Mouse (Mus musculus): ENCODE data around the gene Slc30a10. TPM values are rescaled to one million over a fixed set of nuclear protein-coding genes. Genes with fewer than 3 reads are reported as not detected.

Slc30a10 gene
- 5.4 and 6.0 TPM in 2 replicates for polyA plus RNA-seq (2012; rRNA removed)

DNA sequence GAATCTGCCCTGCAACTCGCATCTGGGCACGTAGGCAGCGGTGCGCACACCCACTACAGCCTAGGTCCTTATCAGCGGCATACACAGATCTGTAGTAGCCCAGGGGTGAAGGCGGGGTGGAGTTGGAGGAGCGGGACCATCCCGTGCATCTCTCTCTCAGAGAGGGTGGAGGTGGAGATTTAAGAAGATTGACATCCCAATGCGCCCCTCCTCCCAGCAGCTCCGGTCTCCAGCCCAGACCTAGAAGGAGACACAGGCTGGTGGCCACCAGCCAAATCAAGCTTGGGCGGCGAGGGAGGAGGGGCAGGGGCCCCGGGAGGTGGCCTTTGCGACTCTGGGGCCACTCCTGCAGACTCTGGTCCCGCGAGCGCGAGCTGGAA is at the start of gene Slc30a10:
Gene Slc30a10, plus strand, starts transcription at position 274 of the 380 bp plus-strand sequence.
- Histone ChIP-seq H3K27me3 (ENCODE audit: control insufficient read depth, insufficient read depth, low read length) (no peaks in the 10 kb centered on the region), H3K27ac (ENCODE audit: insufficient read depth, low read length) (no peak within 1 kb of the TSS), H3K4me1 (ENCODE audit: control insufficient read depth, insufficient read depth, low read length) (no peaks in the 10 kb centered on the region), H3K4me3 (replicated peaks; ENCODE audit: insufficient read depth, low read depth, low read length) (peak within 1 kb of the TSS; percentile 57)
- TF ChIP-seq CTCF (IDR thresholded peaks at IDR 0.05; ENCODE audit: borderline replicate concordance, insufficient read depth, low read depth, low read length) (no peak), POLR2A (IDR thresholded peaks at IDR 0.05; ENCODE audit: borderline replicate concordance, insufficient read depth, low read length) (no peak)
- WGBS, result 7% methylated on average over 18 of the region's 18 CpGs
- DNase-seq, result peak; percentile 52 to 60

DNA sequence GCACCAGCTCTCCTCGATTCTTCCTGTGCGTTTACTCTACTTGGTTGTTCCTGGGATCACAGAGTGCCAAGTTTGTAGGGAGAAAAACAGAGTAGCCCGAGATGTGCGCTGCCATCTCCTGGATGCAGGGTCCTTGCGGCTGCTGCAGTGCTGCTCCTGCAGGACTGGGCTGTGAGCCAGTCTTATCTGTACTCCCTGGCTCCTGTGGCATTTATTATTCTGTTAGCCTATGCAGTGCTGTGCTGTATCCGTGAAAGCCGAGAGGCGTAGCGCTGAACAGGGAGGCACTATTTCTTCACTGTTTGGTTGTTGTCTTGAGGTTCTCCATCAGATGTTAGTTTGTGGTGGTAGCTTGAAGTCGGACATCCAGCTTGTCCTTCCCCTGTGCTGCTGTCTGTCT is 48.7 kb upstream of the Slc30a10 start:
- Histone ChIP-seq H3K27me3 (ENCODE audit: control insufficient read depth, insufficient read depth, low read length) (no peaks in the 10 kb centered on the region; the same call in 1 of the 2 replicates), H3K4me1 (ENCODE audit: control insufficient read depth, insufficient read depth, low read length) (no peaks in the 10 kb centered on the region), H3K4me3 (replicated peaks; ENCODE audit: insufficient read depth, low read depth, low read length) (no peak overlapping the region), H3K27ac (ENCODE audit: insufficient read depth, low read length) (no peak overlapping the region)
- DNase-seq, result no peak
- WGBS, result 69% methylated on average over 10 of the region's 10 CpGs
- no peak for TF ChIP-seq CTCF (IDR thresholded peaks at IDR 0.05; ENCODE audit: borderline replicate concordance, insufficient read depth, low read depth, low read length)
- no peak for TF ChIP-seq POLR2A (IDR thresholded peaks at IDR 0.05; ENCODE audit: borderline replicate concordance, insufficient read depth, low read length)

DNA sequence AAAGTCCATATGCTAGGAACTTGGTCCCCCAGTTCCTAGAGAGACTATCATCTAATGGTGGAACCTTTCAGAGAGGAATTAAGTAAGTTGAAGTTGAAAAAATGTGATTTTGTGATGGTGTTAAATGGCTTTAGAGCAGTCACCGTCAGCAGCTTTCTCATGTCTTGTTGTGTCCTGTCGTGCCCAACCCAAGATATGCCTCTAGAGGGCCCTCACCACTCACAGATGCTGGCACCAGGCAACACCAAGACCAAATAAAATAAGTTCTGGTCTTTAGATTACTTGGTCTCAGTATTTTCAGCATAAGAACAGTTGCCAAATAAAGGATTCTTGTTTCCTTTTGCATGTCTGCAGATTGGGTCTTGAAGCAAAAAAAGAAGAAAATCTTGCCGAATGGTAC is 44.8 kb upstream of the Slc30a10 start:
- Histone ChIP-seq H3K4me1 (ENCODE audit: control insufficient read depth, insufficient read depth, low read length) (no peaks in the 10 kb centered on the region), H3K27me3 (ENCODE audit: control insufficient read depth, insufficient read depth, low read length) (no peaks in the 10 kb centered on the region; the same call in 1 of the 2 replicates), H3K4me3 (replicated peaks; ENCODE audit: insufficient read depth, low read depth, low read length) (no peak overlapping the region), H3K27ac (ENCODE audit: insufficient read depth, low read length) (no peak overlapping the region)
- 67% methylated on average over 3 of the region's 3 CpGs for WGBS
- DNase-seq, result no peak
- TF ChIP-seq CTCF (IDR thresholded peaks at IDR 0.05; ENCODE audit: borderline replicate concordance, insufficient read depth, low read depth, low read length) (peak; percentile 53), POLR2A (IDR thresholded peaks at IDR 0.05; ENCODE audit: borderline replicate concordance, insufficient read depth, low read length) (no peak)

DNA sequence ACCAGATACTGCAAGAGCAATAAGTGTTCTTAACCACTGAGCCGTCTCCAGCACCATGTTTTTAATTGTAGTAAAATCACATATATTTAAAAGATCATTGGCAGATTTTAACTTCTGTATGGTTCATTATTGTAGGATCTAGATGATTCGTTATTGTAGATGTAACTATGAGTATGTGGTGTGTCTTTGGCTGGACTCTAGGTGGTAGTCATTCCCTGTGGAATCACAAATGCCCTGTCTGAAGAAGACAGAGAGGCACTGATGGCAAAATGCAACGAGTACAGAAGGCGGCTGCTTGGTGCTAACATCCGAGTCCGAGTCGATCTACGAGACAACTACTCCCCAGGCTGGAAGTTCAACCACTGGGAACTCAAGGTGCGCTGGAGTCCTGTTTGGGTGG is 36.6 kb upstream of the Slc30a10 start:
- WGBS, result 63% methylated on average over 9 of the region's 9 CpGs
- no peak overlapping the region for H3K27ac ChIP-seq (ENCODE audit: insufficient read depth, low read length)
- no peaks in the 10 kb centered on the region for H3K4me1 ChIP-seq (ENCODE audit: control insufficient read depth, insufficient read depth, low read length)
- no peak for DNase-seq
- no peaks in the 10 kb centered on the region for H3K27me3 ChIP-seq (ENCODE audit: control insufficient read depth, insufficient read depth, low read length)
- TF ChIP-seq CTCF (IDR thresholded peaks at IDR 0.05; ENCODE audit: borderline replicate concordance, insufficient read depth, low read depth, low read length), result 0 out of 2 replicates have a peak, but pooled peaks have one; percentile 10
- no peak for TF ChIP-seq POLR2A (IDR thresholded peaks at IDR 0.05; ENCODE audit: borderline replicate concordance, insufficient read depth, low read length)
- no peak overlapping the region for H3K4me3 ChIP-seq (replicated peaks; ENCODE audit: insufficient read depth, low read depth, low read length)

DNA sequence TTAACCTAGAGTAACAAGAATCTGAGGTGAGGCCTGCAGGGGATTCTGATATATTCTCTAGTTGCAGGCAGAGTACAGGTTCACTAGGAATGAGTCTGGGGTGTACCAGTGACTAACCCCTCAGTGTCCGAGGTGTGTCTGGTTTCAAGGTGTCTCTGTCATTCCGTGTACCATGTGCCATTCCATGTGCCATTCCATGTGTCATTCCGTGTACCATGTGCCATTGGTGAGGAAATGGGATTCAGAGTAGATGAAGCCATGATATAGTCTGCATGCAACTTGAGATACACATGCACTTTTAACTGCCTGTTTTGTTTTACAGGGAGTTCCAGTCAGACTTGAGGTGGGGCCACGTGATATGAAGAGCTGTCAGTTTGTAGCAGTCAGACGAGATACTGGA is 34.8 kb upstream of the Slc30a10 start:
- TF ChIP-seq POLR2A (IDR thresholded peaks at IDR 0.05; ENCODE audit: borderline replicate concordance, insufficient read depth, low read length) (no peak), CTCF (IDR thresholded peaks at IDR 0.05; ENCODE audit: borderline replicate concordance, insufficient read depth, low read depth, low read length) (no peak)
- Histone ChIP-seq H3K4me1 (ENCODE audit: control insufficient read depth, insufficient read depth, low read length) (no peaks in the 10 kb centered on the region), H3K27me3 (ENCODE audit: control insufficient read depth, insufficient read depth, low read length) (no peaks in the 10 kb centered on the region), H3K4me3 (replicated peaks; ENCODE audit: insufficient read depth, low read depth, low read length) (no peak overlapping the region), H3K27ac (ENCODE audit: insufficient read depth, low read length) (no peak overlapping the region)
- 82% methylated on average over 5 of the region's 5 CpGs for WGBS
- DNase-seq, result no peak

DNA sequence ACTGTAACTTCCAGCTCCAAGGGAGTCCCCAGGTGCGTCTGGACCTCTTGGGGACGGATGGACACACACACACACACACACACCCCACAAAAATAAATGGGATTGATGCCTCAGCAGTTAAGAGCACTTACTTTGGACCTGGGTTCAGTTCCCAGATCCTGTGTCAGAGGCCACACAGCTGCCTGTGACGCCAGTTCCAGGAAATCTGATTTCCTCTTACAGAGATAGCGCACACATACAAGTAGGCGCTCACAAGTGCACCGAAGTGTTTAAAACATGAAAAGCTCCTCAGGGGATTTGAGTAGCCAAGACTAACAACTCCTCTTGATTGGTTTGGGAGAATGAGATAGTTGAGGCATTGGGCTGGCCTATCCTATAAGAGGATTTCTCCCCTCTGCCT is 33.9 kb upstream of the Slc30a10 start:
- Histone ChIP-seq H3K27ac (ENCODE audit: insufficient read depth, low read length) (no peak overlapping the region), H3K4me3 (replicated peaks; ENCODE audit: insufficient read depth, low read depth, low read length) (no peak overlapping the region), H3K4me1 (ENCODE audit: control insufficient read depth, insufficient read depth, low read length) (no peaks in the 10 kb centered on the region), H3K27me3 (ENCODE audit: control insufficient read depth, insufficient read depth, low read length) (no peaks in the 10 kb centered on the region)
- no peak for DNase-seq
- 94% methylated on average over 6 of the region's 6 CpGs for WGBS
- TF ChIP-seq POLR2A (IDR thresholded peaks at IDR 0.05; ENCODE audit: borderline replicate concordance, insufficient read depth, low read length) (no peak), CTCF (IDR thresholded peaks at IDR 0.05; ENCODE audit: borderline replicate concordance, insufficient read depth, low read depth, low read length) (no peak)

DNA sequence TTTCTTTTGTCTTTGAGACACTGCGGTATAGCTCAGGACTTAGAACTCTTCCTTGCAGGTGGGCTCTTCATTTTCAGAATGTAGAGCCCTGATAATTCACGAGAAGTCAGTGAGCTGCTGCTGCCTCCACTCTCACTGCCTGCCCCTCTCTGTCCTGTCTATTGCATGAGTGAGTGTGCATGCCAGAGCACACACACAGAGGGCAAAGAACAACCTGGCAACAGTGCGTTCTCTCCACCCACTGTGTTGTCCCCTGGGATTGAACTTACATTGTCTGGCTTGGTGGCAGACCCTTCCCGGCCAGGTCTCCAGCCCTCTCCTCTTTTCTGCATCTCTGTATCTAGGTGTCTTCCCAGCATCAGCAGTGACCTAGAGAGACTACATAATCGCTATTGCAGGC is 28.1 kb upstream of the Slc30a10 start:
- Histone ChIP-seq H3K4me1 (ENCODE audit: control insufficient read depth, insufficient read depth, low read length) (no peaks in the 10 kb centered on the region), H3K4me3 (replicated peaks; ENCODE audit: insufficient read depth, low read depth, low read length) (no peak overlapping the region), H3K27me3 (ENCODE audit: control insufficient read depth, insufficient read depth, low read length) (no peaks in the 10 kb centered on the region), H3K27ac (ENCODE audit: insufficient read depth, low read length) (no peak overlapping the region)
- no peak for TF ChIP-seq CTCF (IDR thresholded peaks at IDR 0.05; ENCODE audit: borderline replicate concordance, insufficient read depth, low read depth, low read length)
- no peak for TF ChIP-seq POLR2A (IDR thresholded peaks at IDR 0.05; ENCODE audit: borderline replicate concordance, insufficient read depth, low read length)
- DNase-seq, result no peak
- WGBS, result 85% methylated on average over 5 of the region's 5 CpGs

DNA sequence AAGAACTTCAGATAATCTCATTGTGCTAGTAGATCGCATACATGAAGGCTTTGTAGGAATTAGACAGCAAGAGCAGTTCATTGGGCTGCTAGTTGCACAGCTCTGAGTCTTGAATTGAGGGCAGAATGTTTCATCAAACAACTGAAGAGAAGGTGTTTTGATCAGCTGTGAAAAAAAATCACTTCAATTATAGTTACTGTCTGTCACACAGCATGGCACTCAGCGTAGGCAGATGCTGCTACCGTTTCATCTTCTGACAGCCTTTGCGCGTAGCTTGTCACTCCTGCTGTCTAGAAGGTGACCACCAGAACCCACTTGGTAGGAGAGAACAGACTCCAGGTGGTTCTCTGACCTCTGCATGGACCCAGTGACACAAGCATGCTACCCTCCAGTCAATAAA is 24.2 kb upstream of the Slc30a10 start:
- no peaks in the 10 kb centered on the region for H3K27me3 ChIP-seq (ENCODE audit: control insufficient read depth, insufficient read depth, low read length)
- no peak overlapping the region for H3K27ac ChIP-seq (ENCODE audit: insufficient read depth, low read length)
- H3K4me3 ChIP-seq (replicated peaks; ENCODE audit: insufficient read depth, low read depth, low read length), result no peak overlapping the region
- 68% methylated on average over 5 of the region's 5 CpGs for WGBS
- H3K4me1 ChIP-seq (ENCODE audit: control insufficient read depth, insufficient read depth, low read length), result no peaks in the 10 kb centered on the region
- no peak for TF ChIP-seq CTCF (IDR thresholded peaks at IDR 0.05; ENCODE audit: borderline replicate concordance, insufficient read depth, low read depth, low read length)
- TF ChIP-seq POLR2A (IDR thresholded peaks at IDR 0.05; ENCODE audit: borderline replicate concordance, insufficient read depth, low read length), result no peak
- no peak for DNase-seq

Data from cerebellum, adult 2 months (tissue).